Mouse (Mus musculus) liver, embryonic 14.5 days (tissue): ENCODE data around the gene Tmem11. TPM values are rescaled to one million over a fixed set of nuclear protein-coding genes. Genes with fewer than 3 reads are reported as not detected.
A peak's percentile ranks its signal among the peaks of the same experiment; 100 is the strongest.
"Not testable (repeated sequence)": the region's sequence is repeated elsewhere in the genome, so short reads cannot be mapped to it uniquely, and the experiment has no call there.

Experiments used
- ATAC-seq: fragments of 200-750 bp; cut with Nextera tagmentation; 2 replicates; pipeline ENCODE4 v1.8.0; 2017; ENCODE audit warnings: moderate number of reproducible peaks, mild to moderate bottlenecking, moderate library complexity; ENCODE audit not compliant: insufficient read depth
- DNase-seq, 3 experiments: peaks; one replicate each; pipeline ENCODE4 v3.0.0-alpha.2; 2012 to 2013; ENCODE audit warnings: low read depth in 3 of 3, low spot score in 3 of 3
- H3K27ac ChIP-seq: fragments of 300-500 bp; sonication (generic); 2 replicates; pipeline ENCODE4 v1.5.1; 2014; ENCODE audit warnings: moderate library complexity, mild to moderate bottlenecking, control low read depth, inconsistent platforms
- H3K27me3 ChIP-seq: fragments of 300-500 bp; sonication (generic); 2 replicates; pipeline ENCODE4 v1.6.1; 2014; ENCODE audit warnings: mild to moderate bottlenecking, low read length, moderate library complexity; ENCODE audit not compliant: control insufficient read depth, insufficient read depth
- H3K36me3 ChIP-seq: fragments of 300-500 bp; sonication (generic); replicated peaks from 2 replicates; pipeline ENCODE4 v1.6.1; 2014; ENCODE audit warnings: low read depth; ENCODE audit not compliant: control insufficient read depth, insufficient read depth
- H3K4me1 ChIP-seq, 2 experiments: fragments of 200-500 bp in 1 of 2; fragments of 300-500 bp in 1 of 2; sonication (generic) in 1 of 2; replicated peaks; 2 replicates each; pipeline ENCODE4 v1.6.1; 2012 to 2014; ENCODE audit warnings: antibody characterized with exemption in 1 of 2, inconsistent platforms in 1 of 2, low read length in 1 of 2; ENCODE audit not compliant: control insufficient read depth in 2 of 2, insufficient read depth in 2 of 2
- H3K4me2 ChIP-seq: fragments of 300-500 bp; sonication (generic); 2 replicates; pipeline ENCODE4 v1.6.1; 2014; ENCODE audit warnings: low read depth, mild to moderate bottlenecking, control low read depth, moderate library complexity
- H3K4me3 ChIP-seq, 2 experiments: fragments of 200-500 bp in 1 of 2; fragments of 300-500 bp in 1 of 2; sonication (generic) in 1 of 2; 2 replicates each; pipeline ENCODE4 v1.5.1; 2012 to 2014; ENCODE audit warnings: low read depth in 2 of 2, low read length in 2 of 2, mild to moderate bottlenecking in 2 of 2, control low read depth in 1 of 2, inconsistent platforms in 1 of 2, moderate library complexity in 1 of 2; ENCODE audit not compliant: insufficient read depth in 1 of 2
- H3K9ac ChIP-seq: fragments of 300-500 bp; sonication (generic); replicated peaks from 2 replicates; pipeline ENCODE4 v1.6.1; 2014; ENCODE audit warnings: mild to moderate bottlenecking, control low read depth, moderate library complexity
- H3K9me3 ChIP-seq: fragments of 300-500 bp; sonication (generic); 2 replicates; pipeline ENCODE4 v1.6.1; 2016; ENCODE audit warnings: low read length, mixed read lengths; ENCODE audit not compliant: control insufficient read depth
- CTCF ChIP-seq: IDR thresholded peaks from 2 replicates; pipeline ENCODE4 v1.5.1; 2016; ENCODE audit warnings: antibody characterized with exemption, low read depth, control low read depth
- EP300 ChIP-seq: IDR thresholded peaks from 2 replicates; pipeline ENCODE4 v1.6.1; 2016; ENCODE audit warnings: antibody characterized with exemption, low read depth
- WGBS: fragments of 180-500 bp; shearing (Covaris S2); extraction: QIAGEN DNeasy Blood & Tissue Kit; methylation state at CpG from one replicate; pipeline ENCODE4 v1.1.7; 2014; ENCODE audit not compliant: insufficient replicate concordance; 5-methylcytosine and 5-hydroxymethylcytosine counted together
- polyA plus RNA-seq, 2 experiments: library from polyadenylated mRNA; depleted of rRNA in 1 of 2; stranded (reverse) in 1 of 2; unstranded in 1 of 2; fragments of >200 nt; fragmentation: Nextera tagmentation in 1 of 2; extraction: Ambion mirVana in 1 of 2; gene quantifications; 2 replicates each; pipeline versions ENCODE4 v1.2.1 to v1.2.3; 2012 to 2014

The Tmem11 gene
- polyA plus RNA-seq, 2 experiments, result 25.1 to 30.9 TPM

- peak overlapping the region; percentile 87 for H3K27ac ChIP-seq
- ATAC-seq (peak; percentile 60), DNase-seq (peak; percentile 39 to 56 (median 49))
These were observed 938 bp downstream of the Tmem11 start for GRCm38 (mm10) chr11:60878056-60878612.

GRCm38 (mm10) chr11:60873101-60873500, 6.0 kb downstream of the Tmem11 start:
- Histone ChIP-seq H3K36me3 (peaks cover 3% of the 10 kb centered on the region), H3K4me3 (no peak overlapping the region), H3K4me1 (peaks cover 8 to 32% of the 10 kb centered on the region in 2 experiments), H3K9me3 (no peaks in the 10 kb centered on the region), H3K27me3 (no peaks in the 10 kb centered on the region), H3K4me2 (no peak overlapping the region), H3K9ac (no peak overlapping the region; the same call in 1 of the 2 replicates), H3K27ac (no peak overlapping the region)
- ATAC-seq (no peak), DNase-seq (no peak)
- TF ChIP-seq EP300 (no peak), CTCF (no peak)
- 81% methylated on average over 6 of the region's 6 CpGs for WGBS

More at GRCm38 (mm10) chr11:60878056-60878612, 938 bp downstream of the Tmem11 start:
- peaks cover 3% of the 10 kb centered on the region for H3K36me3 ChIP-seq
- H3K27me3 ChIP-seq, result no peaks in the 10 kb centered on the region
- peaks cover 12 to 37% of the 10 kb centered on the region in 2 experiments for H3K4me1 ChIP-seq
- H3K9me3 ChIP-seq, result no peaks in the 10 kb centered on the region
- H3K4me2 ChIP-seq, result peak overlapping the region; percentile 93
- WGBS, result under 1% methylated on average over 50 of the region's 52 CpGs
- peak overlapping the region; percentile 83 for H3K9ac ChIP-seq
- H3K4me3 ChIP-seq, result peak overlapping the region; percentile 80 to 87
- TF ChIP-seq CTCF (peak; percentile 37; the same call in 1 of the 2 replicates), EP300 (no peak)

GRCm38 (mm10) chr11:60871409-60871808, 7.7 kb downstream of the Tmem11 start:
- Histone ChIP-seq H3K27ac (no peak overlapping the region), H3K27me3 (no peaks in the 10 kb centered on the region), H3K4me3 (no peak overlapping the region), H3K4me1 (peaks cover 0 to 25% of the 10 kb centered on the region in 2 experiments), H3K36me3 (peaks cover 7% of the 10 kb centered on the region), H3K9me3 (no peaks in the 10 kb centered on the region), H3K9ac (no peak overlapping the region), H3K4me2 (no peak overlapping the region)
- ATAC-seq (no peak), DNase-seq (no peak)
- 81% methylated on average over 4 of the region's 4 CpGs for WGBS
- TF ChIP-seq CTCF (no peak), EP300 (no peak)

GRCm38 (mm10) chr11:60869471-60869870, 9.6 kb downstream of the Tmem11 start:
- WGBS, result 74% methylated on average over 6 of the region's 6 CpGs
- DNase-seq, H3K9me3 ChIP-seq, ATAC-seq, H3K4me3 ChIP-seq, H3K4me2 ChIP-seq, H3K9ac ChIP-seq, H3K27me3 ChIP-seq, H3K27ac ChIP-seq: not testable (repeated sequence)
- peaks cover 11% of the 10 kb centered on the region for H3K36me3 ChIP-seq
- peaks cover 0 to 12% of the 10 kb centered on the region in 2 experiments for H3K4me1 ChIP-seq

GRCm38 (mm10) chr11:60867904-60868303, 11.2 kb downstream of the Tmem11 start:
- whole genome bisulfite sequencing, result 73% methylated on average over 8 of the region's 8 CpGs

More at GRCm38 (mm10) chr11:60867904-60868303, 11.2 kb downstream of the Tmem11 start:
- ATAC-seq (no peak), DNase-seq (no peak)
- TF ChIP-seq CTCF, result no peak
- no peak for TF ChIP-seq EP300
- Histone ChIP-seq H3K4me1 (0 out of 4 replicates have a peak, but pooled peaks cover 0 to 3% of the 10 kb centered on the region in 2 experiments), H3K27me3 (no peaks in the 10 kb centered on the region), H3K36me3 (peaks cover 22% of the 10 kb centered on the region), H3K4me2 (no peak overlapping the region), H3K4me3 (no peak overlapping the region), H3K27ac (no peak overlapping the region), H3K9me3 (no peaks in the 10 kb centered on the region), H3K9ac (no peak overlapping the region)
